Mouse (Mus musculus): ENCODE measurements around the gene Mrps23. TPM values are rescaled to one million over a fixed set of nuclear protein-coding genes. Genes with fewer than 3 reads are reported as not detected.

Gene Mrps23
- polyA plus RNA-seq, 1 experiment from 2014 or later = 78.8 TPM

DNA sequence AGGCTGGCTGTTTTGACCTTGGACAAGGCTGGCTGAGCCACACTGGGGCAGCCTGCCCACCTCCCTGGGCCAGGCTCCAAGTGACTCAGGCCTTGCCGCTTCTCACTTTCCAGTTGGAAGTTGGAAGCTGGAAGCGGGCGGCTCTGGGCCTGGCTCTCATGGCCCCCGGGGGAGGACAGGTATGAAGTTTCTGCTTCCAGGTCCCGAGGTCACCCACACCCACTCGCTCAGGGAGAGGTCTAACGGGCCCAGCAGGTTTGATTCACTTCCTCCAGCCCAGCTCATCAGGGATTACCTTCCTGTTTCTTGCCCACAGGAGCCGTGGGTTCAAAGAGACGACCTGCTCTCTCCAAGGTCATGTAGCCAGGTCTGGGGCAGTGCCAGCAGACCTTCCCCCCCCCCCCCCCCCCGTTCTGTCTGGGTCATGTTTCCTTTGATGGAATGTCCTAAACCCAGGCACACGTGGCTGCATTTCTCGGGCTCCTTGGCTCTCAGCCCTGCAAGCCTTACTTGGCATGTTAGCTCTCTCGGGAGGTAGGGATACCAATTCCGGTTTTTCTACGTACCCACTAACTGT lies 39.3 kb upstream of the Mrps23 start:
- peaks cover 6% of the 10 kb centered on the region; the same call in 1 of the 2 replicates for H3K36me3 ChIP-seq
- H3K27me3 ChIP-seq (ENCODE audit: low read depth, poor library complexity, severe bottlenecking) = peaks cover 24% of the 10 kb centered on the region
- no peaks in the 10 kb centered on the region for H3K9me3 ChIP-seq (replicated peaks)
- H3K4me3 ChIP-seq = no peak overlapping the region
- H3K27ac ChIP-seq (replicated peaks) = peak overlapping the region; percentile 74
- no peak for DNase-seq (ENCODE audit: low spot score)
- H3K4me1 ChIP-seq = peaks cover 82% of the 10 kb centered on the region
- 60% methylated on average over 15 of the region's 15 CpGs for WGBS

DNA sequence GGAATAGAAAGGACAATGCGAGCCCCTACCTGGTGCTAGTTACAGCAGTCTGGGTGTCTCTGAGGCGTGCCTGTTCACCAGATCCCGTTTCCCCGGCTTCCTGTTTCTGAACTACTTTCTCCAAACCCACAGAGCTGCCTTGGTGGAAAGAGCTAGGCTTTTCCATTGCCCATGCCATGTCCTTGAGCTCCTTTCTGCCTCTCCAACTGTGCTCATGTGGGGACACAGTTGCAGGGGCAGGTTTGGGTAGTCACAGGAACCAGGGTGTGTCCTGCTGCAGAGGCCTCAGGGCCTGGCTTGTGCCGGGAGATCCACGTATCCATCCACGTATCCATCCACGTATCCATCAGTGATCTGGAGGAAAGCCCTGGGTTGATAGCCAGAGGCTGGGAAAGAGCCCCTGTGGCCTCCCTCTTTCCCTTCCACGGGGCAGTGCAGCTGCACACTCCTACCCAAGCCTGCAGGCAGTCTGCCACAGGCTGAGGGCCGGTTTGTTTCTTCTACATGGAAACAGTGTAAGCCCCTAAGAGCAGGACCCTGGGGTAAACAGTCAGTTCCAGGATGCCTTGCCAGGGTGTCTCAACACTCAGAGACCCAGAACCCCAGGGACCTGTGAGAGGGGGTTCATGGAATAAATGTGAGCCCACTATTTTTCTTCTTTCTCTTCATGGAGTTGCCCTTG lies 38.4 kb upstream of the Mrps23 start:
- Histone ChIP-seq H3K9me3 (replicated peaks) (no peaks in the 10 kb centered on the region), H3K27me3 (ENCODE audit: low read depth, poor library complexity, severe bottlenecking) (peaks cover 30% of the 10 kb centered on the region), H3K4me3 (no peak overlapping the region), H3K4me1 (peaks cover 82% of the 10 kb centered on the region), H3K27ac (replicated peaks) (peak overlapping the region; percentile 50), H3K36me3 (peaks cover 9% of the 10 kb centered on the region; the same call in 1 of the 2 replicates)
- no peak for DNase-seq (ENCODE audit: low spot score)
- WGBS = 80% methylated on average over 10 of the region's 10 CpGs

DNA sequence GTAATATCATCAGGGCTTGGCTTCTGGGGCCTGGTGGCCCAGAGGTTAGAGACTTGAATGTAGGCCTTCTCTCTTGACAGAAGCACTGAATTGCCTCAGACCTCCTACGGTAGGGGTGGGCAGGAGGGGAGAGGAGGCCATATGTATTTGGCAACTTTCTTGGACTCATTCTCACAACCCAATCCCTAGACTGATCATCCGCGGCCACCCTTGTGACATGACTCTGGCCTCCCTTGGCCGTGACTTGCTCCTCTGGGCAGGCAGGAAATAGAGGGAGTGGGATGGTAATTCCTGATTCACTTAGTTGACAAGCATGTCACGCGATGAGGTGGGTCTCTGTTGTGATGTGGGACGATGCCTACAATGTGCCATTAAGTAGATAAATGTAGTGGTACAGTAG lies 37.7 kb upstream of the Mrps23 start:
- Histone ChIP-seq H3K4me1 (peaks cover 82% of the 10 kb centered on the region), H3K9me3 (replicated peaks) (no peaks in the 10 kb centered on the region), H3K4me3 (no peak overlapping the region), H3K36me3 (peaks cover 14% of the 10 kb centered on the region), H3K27ac (replicated peaks) (no peak overlapping the region), H3K27me3 (ENCODE audit: low read depth, poor library complexity, severe bottlenecking) (peaks cover 37% of the 10 kb centered on the region)
- no peak for DNase-seq (ENCODE audit: low spot score)
- WGBS = 94% methylated on average over 7 of the region's 7 CpGs

DNA sequence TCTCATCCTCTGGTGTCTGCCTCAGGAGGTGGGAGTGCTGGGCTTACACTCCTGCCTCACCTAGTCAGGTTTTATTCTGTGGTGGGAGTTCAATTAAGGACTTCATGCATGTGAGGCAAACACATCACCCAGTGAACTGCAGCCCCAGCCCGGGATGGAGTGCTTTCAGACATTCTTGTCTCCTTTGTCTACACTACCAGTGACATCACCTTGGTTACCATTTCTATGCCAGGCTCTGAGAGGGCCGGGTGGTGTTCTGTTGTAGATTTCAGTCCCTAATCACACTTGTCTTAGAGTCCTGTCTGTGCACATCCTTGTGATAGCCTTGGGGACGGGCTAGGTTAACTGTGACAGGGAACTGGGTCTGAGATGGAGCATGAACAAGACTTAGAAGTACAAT lies 35.6 kb upstream of the Mrps23 start:
- Histone ChIP-seq H3K4me3 (no peak overlapping the region), H3K9me3 (replicated peaks) (no peaks in the 10 kb centered on the region), H3K27me3 (ENCODE audit: low read depth, poor library complexity, severe bottlenecking) (peaks cover 37% of the 10 kb centered on the region), H3K36me3 (peaks cover 17% of the 10 kb centered on the region), H3K4me1 (peaks cover 83% of the 10 kb centered on the region), H3K27ac (replicated peaks) (peak overlapping the region; percentile 68)
- WGBS = 27% methylated on average over 3 of the region's 3 CpGs
- no peak for DNase-seq (ENCODE audit: low spot score)

DNA sequence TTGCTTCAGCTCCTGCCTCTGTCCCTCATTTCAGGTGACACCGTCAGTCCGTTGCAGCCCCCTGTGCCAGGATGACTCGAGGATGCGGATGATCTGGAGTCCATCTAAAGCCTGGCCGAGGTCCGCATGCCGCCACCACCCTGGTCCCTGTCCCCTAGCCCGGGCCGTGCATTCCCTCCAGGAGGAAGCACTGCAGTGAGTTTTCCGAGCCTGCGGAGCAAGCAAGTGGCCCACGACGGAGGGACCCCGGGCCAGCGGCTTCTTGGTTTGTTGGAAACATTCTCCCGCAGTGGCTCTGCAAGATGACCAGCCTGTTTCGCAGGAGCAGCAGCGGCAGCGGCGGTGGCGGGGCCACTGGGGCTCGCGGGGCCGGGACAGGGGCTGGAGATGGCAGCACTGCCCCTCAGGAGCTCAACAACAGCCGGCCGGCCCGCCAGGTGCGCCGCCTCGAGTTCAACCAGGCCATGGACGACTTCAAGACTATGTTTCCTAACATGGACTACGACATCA lies 34.6 kb upstream of the Mrps23 start:
- no peaks in the 10 kb centered on the region for H3K9me3 ChIP-seq (replicated peaks)
- DNase-seq (ENCODE audit: low spot score) = no peak
- peak overlapping the region; percentile 69 for H3K27ac ChIP-seq (replicated peaks)
- 19% methylated on average over 32 of the region's 32 CpGs for WGBS
- peak overlapping the region; percentile 14; the same call in 1 of the 2 replicates for H3K4me3 ChIP-seq
- peaks cover 85% of the 10 kb centered on the region for H3K4me1 ChIP-seq
- peaks cover 37% of the 10 kb centered on the region for H3K27me3 ChIP-seq (ENCODE audit: low read depth, poor library complexity, severe bottlenecking)
- H3K36me3 ChIP-seq = peaks cover 24% of the 10 kb centered on the region

DNA sequence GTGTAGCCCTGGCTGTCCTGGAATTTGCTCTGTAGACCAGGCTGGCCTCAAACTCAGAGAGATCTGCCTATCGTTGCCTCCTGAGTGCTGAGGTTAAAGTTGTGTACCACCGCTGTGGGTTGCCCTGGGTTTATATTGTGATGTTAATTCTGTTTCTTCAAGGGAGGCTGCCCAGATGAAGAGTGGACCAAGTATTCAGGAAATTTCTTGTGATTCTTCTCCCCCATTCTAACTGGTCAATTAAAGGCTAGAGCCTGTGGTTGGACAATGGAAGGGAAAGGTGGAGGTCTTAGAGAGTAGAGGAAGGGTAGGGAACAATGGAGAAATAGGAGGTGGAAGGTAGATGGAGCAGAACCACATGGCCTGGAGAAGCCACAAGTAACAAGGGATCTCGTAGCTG lies 33.6 kb upstream of the Mrps23 start:
- Histone ChIP-seq H3K9me3 (replicated peaks) (no peaks in the 10 kb centered on the region), H3K36me3 (peaks cover 26% of the 10 kb centered on the region), H3K4me1 (peaks cover 75% of the 10 kb centered on the region), H3K27me3 (ENCODE audit: low read depth, poor library complexity, severe bottlenecking) (peaks cover 37% of the 10 kb centered on the region), H3K4me3 (no peak overlapping the region), H3K27ac (replicated peaks) (no peak overlapping the region)
- no peak for DNase-seq (ENCODE audit: low spot score)
- 50% methylated on average over 3 of the region's 3 CpGs for WGBS

DNA sequence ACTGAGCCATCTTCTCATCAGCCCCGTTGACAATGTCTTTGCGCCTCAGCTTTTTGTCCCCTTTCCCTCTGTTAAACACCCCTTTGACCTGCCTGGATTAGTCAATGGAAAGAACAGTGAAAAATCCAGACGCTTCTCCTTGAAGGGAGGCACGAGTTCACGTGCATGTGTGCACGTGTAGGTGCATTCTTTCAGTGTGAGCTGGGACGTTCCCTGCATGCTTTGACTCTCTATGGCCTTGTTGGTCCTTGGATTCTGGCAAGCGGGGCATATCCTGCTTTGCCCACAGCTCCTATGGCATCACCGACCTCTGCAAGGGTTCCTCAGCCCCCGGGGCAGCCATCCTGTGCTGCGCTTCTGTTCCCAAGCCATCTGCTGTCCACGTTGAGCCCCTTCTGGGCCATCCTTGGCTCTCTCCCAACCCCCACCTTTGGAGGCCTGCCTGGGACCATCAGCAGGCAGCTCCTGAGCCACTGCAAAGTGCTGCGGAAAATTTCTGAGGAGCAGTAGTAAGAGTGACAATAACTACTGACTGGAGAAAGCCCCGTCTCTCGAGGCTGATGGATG lies 32.2 kb upstream of the Mrps23 start:
- peaks cover 29% of the 10 kb centered on the region for H3K36me3 ChIP-seq
- H3K27me3 ChIP-seq (ENCODE audit: low read depth, poor library complexity, severe bottlenecking) = peaks cover 37% of the 10 kb centered on the region
- H3K4me1 ChIP-seq = peaks cover 70% of the 10 kb centered on the region
- no peak overlapping the region for H3K4me3 ChIP-seq
- WGBS = 79% methylated on average over 15 of the region's 15 CpGs
- peak overlapping the region; percentile 81 for H3K27ac ChIP-seq (replicated peaks)
- DNase-seq (ENCODE audit: low spot score) = no peak
- H3K9me3 ChIP-seq (replicated peaks) = no peaks in the 10 kb centered on the region; the same call in 1 of the 2 replicates

DNA sequence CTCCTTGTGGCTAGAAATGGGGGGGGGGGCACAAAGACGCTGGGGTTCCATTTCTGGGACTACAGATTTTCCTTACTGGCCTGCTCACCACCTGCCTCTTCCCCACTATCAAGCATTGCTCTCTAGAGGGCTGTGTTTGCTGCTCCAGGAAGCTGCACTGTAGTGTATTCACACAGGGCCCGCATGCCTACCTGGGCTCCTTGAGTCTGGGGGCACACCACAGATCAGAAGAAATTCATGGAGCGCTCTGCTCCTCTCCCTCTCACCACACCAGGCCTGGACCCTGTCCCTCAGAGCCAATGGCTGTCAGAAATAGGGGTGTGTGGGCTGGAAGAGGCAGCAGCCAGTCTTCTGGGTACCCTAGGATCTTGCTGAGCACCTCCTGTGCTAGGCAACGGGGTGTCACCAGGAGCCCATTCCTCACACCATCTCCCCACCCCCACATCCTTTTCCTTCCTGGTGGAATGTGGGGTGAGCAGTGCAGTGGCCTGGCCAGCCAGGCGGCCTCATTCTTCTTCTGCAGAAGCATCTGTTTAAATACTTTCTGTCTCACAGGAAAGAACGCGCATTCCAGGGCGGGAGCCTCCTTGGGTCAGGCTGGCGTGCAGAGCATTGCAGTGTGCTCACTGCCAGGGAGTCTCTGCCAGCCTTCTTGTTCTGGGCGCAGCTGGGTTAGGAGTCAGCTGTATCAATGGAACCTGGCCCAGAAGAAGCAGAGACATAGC lies 31.4 kb upstream of the Mrps23 start:
- Histone ChIP-seq H3K27me3 (ENCODE audit: low read depth, poor library complexity, severe bottlenecking) (peaks cover 37% of the 10 kb centered on the region), H3K4me1 (peaks cover 74% of the 10 kb centered on the region), H3K4me3 (peak overlapping the region; percentile 1), H3K9me3 (replicated peaks) (no peaks in the 10 kb centered on the region; the same call in 1 of the 2 replicates), H3K36me3 (peaks cover 37% of the 10 kb centered on the region), H3K27ac (replicated peaks) (peak overlapping the region; percentile 81)
- 30% methylated on average over 10 of the region's 10 CpGs for WGBS
- DNase-seq (ENCODE audit: low spot score) = peak; percentile 58

DNA sequence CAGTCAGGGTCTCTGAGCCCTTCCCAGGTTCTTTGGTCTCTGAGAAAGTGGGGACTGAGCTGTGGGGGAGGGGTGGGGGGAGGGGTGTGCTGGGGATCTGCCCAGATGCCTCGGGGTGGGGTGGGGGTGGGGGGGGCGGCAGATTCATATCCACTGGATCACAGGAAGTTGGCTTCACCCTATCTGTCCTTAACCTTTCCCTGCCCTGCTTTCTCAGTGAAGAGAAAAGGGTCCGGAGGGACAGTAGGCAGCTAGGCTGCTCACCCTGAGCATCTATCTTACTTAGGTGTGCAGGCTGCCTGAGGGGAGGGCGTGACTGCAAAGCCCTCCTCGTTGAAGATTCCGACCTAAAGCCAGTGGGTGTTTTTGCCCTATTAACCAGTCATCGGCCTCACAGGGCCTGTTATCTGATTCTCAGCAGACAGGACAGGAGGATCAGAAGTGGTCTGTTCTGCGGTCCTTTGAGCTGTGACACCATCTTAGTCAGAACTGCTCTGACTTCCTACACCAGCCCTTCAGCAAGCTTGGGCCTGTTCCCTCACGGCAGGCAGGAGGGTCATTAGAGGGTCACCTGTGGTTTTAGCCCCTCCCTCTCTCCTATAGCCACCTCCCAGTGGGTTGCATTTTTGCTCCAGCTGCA lies 30.7 kb upstream of the Mrps23 start:
- Histone ChIP-seq H3K27ac (replicated peaks) (peak overlapping the region; percentile 81), H3K4me3 (no peak overlapping the region)

DNA sequence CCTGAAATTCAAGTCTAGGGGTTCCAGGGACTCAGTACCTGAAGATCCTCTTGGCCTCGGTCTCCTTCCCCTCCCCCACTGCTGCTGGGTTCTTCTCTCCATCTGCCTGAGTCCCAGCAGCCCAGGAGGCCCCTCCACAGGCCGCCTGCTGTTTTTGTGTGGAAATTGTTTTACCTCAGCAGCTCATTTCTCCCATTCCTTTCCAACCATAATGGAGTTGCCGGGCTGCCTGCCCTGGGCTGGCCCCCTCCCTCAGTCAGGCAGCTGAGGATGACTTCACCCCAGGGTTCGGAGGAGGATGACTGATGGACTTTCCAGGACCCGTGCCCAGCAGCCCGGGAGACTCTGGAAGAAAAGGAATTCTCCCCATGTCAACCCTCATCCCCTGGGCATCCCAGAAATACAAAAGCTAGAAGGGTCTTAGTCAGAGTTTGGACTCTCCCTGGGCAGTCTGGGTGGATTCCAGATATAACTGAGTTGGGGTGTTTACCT lies 23.7 kb upstream of the Mrps23 start:
- no peak for DNase-seq (ENCODE audit: low spot score)
- 30% methylated on average over 6 of the region's 6 CpGs for WGBS
- peaks cover 76% of the 10 kb centered on the region for H3K4me1 ChIP-seq
- peak overlapping the region; percentile 77 for H3K27ac ChIP-seq (replicated peaks)
- H3K4me3 ChIP-seq = no peak overlapping the region
- H3K36me3 ChIP-seq = peaks cover 58% of the 10 kb centered on the region
- no peaks in the 10 kb centered on the region; the same call in 1 of the 2 replicates for H3K9me3 ChIP-seq (replicated peaks)
- H3K27me3 ChIP-seq (ENCODE audit: low read depth, poor library complexity, severe bottlenecking) = 0 out of 2 replicates have a peak, but pooled peaks cover 15% of the 10 kb centered on the region

More for the DNA sequence above, 30.7 kb upstream of the Mrps23 start:
- Histone ChIP-seq H3K9me3 (replicated peaks) (no peaks in the 10 kb centered on the region; the same call in 1 of the 2 replicates), H3K36me3 (peaks cover 44% of the 10 kb centered on the region), H3K27me3 (ENCODE audit: low read depth, poor library complexity, severe bottlenecking) (peaks cover 30% of the 10 kb centered on the region), H3K4me1 (peaks cover 74% of the 10 kb centered on the region)
- 30% methylated on average over 9 of the region's 9 CpGs for WGBS
- DNase-seq (ENCODE audit: low spot score) = no peak

DNA sequence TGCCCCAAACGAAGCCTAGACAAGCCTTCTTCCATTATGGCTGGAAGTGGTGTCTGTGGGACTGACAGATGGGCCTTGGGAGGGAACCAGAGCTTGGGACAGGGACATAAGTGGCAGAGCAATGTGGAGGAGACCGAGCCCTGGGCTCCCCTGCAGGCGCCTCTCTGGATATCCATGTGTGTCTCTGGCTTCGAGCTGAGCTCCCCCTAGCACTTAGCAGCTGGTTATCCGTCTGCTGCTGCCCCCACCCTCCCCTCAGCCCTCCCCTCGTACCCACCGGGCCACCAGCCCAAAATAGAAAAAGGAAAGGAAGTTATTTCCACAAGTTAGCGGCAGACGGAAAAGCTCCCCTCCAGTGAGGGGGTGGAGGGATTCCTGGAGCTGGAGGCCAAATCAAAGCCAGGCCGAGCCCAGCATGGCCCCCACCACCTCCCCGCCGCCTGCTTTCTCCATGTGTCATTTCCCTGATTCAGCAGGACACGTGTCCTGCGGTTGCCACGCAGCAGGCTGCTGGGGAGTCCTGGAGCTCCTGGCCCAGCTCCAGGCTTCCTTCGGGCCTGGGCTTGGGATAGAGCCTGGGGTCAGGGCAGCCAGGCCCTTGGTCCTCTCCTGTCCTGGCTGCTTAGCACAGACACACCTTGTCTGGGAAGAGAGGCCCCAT lies 23.1 kb upstream of the Mrps23 start:
- peak; percentile 61 for DNase-seq (ENCODE audit: low spot score)
- 14% methylated on average over 16 of the region's 16 CpGs for WGBS
- 0 out of 2 replicates have a peak, but pooled peaks cover 15% of the 10 kb centered on the region for H3K27me3 ChIP-seq (ENCODE audit: low read depth, poor library complexity, severe bottlenecking)
- H3K9me3 ChIP-seq (replicated peaks) = no peaks in the 10 kb centered on the region
- peak overlapping the region; percentile 14; the same call in 1 of the 2 replicates for H3K4me3 ChIP-seq
- H3K36me3 ChIP-seq = peaks cover 58% of the 10 kb centered on the region
- H3K27ac ChIP-seq (replicated peaks) = peak overlapping the region; percentile 77
- H3K4me1 ChIP-seq = peaks cover 82% of the 10 kb centered on the region

All from midbrain, embryonic 10.5 days (tissue).